Mouse (Mus musculus): ENCODE measurements around the gene Gm12830. TPM values are rescaled to one million over a fixed set of nuclear protein-coding genes. Genes with fewer than 3 reads are reported as not detected.

The Gm12830 gene
- total RNA-seq (2023), result not detected

GRCm38 (mm10) chr4:114821567-114822192 lies at the start of gene Gm12830:
TSS of gene Gm12830 (plus strand) at chr4:114821722.

Other genes with a start within 250 kb of the Gm12830 start
- 1 to 10 TPM; 1.1 to 1.4 TPM for gene Foxd2, start 87.2 kb downstream of the Gm12830 start, total RNA-seq (2023)
- not detected for gene Foxe3, start 104.3 kb downstream of the Gm12830 start, total RNA-seq (2023)
- 100 to 1,000 TPM in 1 of 2 experiments, 10 to 100 TPM in 1; 86.7 to 106 TPM for gene Cmpk1, start 165.5 kb downstream of the Gm12830 start, total RNA-seq (2023)
- gene Stil, start 178.4 kb downstream of the Gm12830 start, total RNA-seq (2023), result under 1 TPM; 0.39 to 0.50 TPM
- under 1 TPM; 0.55 to 0.84 TPM for gene Tal1, start 234.7 kb downstream of the Gm12830 start, total RNA-seq (2023)

Measured in monocyte, adult 59 days (primary cell).